Mouse (Mus musculus) thymus, adult 2 months (tissue): Measurements from ENCODE around the gene Olfr522. TPM values are rescaled to one million over a fixed set of nuclear protein-coding genes. Genes with fewer than 3 reads are reported as not detected.

Experiments
- DNase-seq: peaks from one replicate; pipeline ENCODE4 v3.0.0; 2021
- H3K27ac ChIP-seq: fragments of 200-500 bp; 2 replicates; pipeline ENCODE4 v1.5.1; 2012; ENCODE audit warnings: low read length, control low read depth; ENCODE audit not compliant: control insufficient read depth, insufficient read depth
- H3K27me3 ChIP-seq: fragments of 200-500 bp; 2 replicates; pipeline ENCODE4 v1.6.1; 2012; ENCODE audit warnings: mild to moderate bottlenecking, low read length, moderate library complexity, mixed read lengths; ENCODE audit not compliant: control insufficient read depth, insufficient read depth
- H3K36me3 ChIP-seq: fragments of 200-500 bp; 2 replicates; pipeline ENCODE4 v1.6.1; 2012; ENCODE audit warnings: mild to moderate bottlenecking, low read length, moderate library complexity; ENCODE audit not compliant: control insufficient read depth, insufficient read depth
- H3K4me1 ChIP-seq: fragments of 200-500 bp; replicated peaks from 2 replicates; pipeline ENCODE4 v1.6.1; 2012; ENCODE audit warnings: low read length; ENCODE audit not compliant: control insufficient read depth, insufficient read depth
- H3K4me3 ChIP-seq: fragments of 200-500 bp; 2 replicates; pipeline ENCODE4 v1.5.1; 2012; ENCODE audit warnings: mild to moderate bottlenecking, low read length, control low read depth, moderate library complexity; ENCODE audit not compliant: control insufficient read depth, insufficient read depth
- CTCF ChIP-seq: fragments of 200-500 bp; IDR thresholded peaks from 2 replicates; pipeline ENCODE4 v1.5.1; 2012; ENCODE audit warnings: mild to moderate bottlenecking, control low read depth, low read length, moderate library complexity, borderline replicate concordance; ENCODE audit not compliant: control insufficient read depth, poor library complexity, insufficient read depth; ENCODE audit errors: extremely low read depth
- POLR2A ChIP-seq: fragments of 200-500 bp; IDR thresholded peaks from 2 replicates; pipeline ENCODE4 v1.6.1; 2012; ENCODE audit warnings: mild to moderate bottlenecking, low read length, control low read depth, moderate library complexity; ENCODE audit not compliant: control insufficient read depth, poor library complexity, insufficient read depth; ENCODE audit errors: extremely low read depth
- WGBS: fragments of 180-500 bp; shearing (Covaris S2); methylation state at CpG from one replicate; pipeline ENCODE4 v1.1.7; 2018; 5-methylcytosine and 5-hydroxymethylcytosine counted together
- polyA plus RNA-seq: library from polyadenylated mRNA; depleted of rRNA; stranded (reverse); fragments of >200 nt; gene quantifications from 2 replicates; pipeline ENCODE4 v1.2.3, GENCODE M21; 2012; rRNA removed

Gene Olfr522
- polyA plus RNA-seq, 1 experiment: not detected

GRCm38 (mm10) chr7:140116329-140117054 is 48.1 kb downstream of the Olfr522 start, which contains the start of gene Echs1:
Gene Echs1 (minus strand): TSS chr7:140116476.
- DNase-seq: peak; percentile 88
- Histone ChIP-seq H3K4me3 (peak within 1 kb of the TSS; percentile 85), H3K27ac (no peak within 1 kb of the TSS), H3K36me3 (no peaks in the 10 kb centered on the region; the same call in 1 of the 2 replicates), H3K4me1 (peaks cover 6% of the 10 kb centered on the region), H3K27me3 (no peaks in the 10 kb centered on the region)
- no peak for TF ChIP-seq CTCF
- peak; percentile 69 for TF ChIP-seq POLR2A
- WGBS: 5% methylated on average over 28 of the region's 28 CpGs

DNA sequence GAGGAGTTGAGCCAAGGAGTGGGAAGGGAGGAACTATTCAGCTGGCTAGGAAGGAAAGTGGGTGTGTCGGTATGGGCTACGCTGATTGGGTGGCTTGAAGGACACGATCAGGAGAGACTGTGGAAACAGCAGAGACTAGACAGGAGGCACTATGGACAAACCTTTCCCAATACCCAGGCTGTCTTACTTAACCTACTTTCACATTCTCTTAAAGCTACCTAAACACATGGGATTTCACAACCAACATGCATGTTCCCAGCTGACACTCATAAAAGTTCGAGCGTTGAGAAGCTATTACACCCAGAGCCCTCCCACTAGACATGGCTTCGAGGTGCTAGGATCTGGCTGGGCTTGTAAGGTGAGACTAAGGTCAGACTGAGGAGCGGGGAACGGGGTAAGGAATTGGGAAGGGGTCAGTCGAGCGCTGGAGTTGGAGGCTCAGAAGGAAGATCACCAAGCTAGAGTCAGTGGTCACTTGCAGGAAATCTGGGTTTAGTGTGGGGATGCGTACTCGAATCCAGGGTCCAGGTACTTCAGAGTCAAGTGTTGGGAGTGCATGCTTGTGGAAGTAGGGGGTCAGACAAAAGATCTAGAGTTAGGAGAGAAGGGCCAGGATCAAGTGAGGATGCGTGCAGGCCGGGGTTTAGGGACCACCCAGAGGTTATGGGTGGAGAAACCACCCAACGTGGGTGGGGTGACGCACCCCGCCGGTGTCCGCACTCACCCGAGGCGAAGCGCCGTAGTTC is 48.8 kb downstream of the Olfr522 start, which contains the start of gene Paox:
Gene Paox, plus strand, starts transcription at position 217 of the 746 bp plus-strand sequence.
- peak; percentile 12 for DNase-seq
- Histone ChIP-seq H3K27me3 (no peaks in the 10 kb centered on the region), H3K27ac (no peak within 1 kb of the TSS), H3K4me3 (peak within 1 kb of the TSS; percentile 85), H3K4me1 (peaks cover 6% of the 10 kb centered on the region), H3K36me3 (no peaks in the 10 kb centered on the region; the same call in none of the 2 replicates)
- TF ChIP-seq CTCF (0 out of 2 replicates have a peak, but pooled peaks have one; percentile 6), POLR2A (no peak)
- WGBS: 2% methylated on average over 23 of the region's 23 CpGs

- H3K27ac ChIP-seq: no peak overlapping the region
- peaks cover 6% of the 10 kb centered on the region for H3K4me1 ChIP-seq
- peaks cover 10% of the 10 kb centered on the region for H3K36me3 ChIP-seq
- no peak for TF ChIP-seq POLR2A
- no peak for TF ChIP-seq CTCF
- 80% methylated on average over 3 of the region's 3 CpGs for WGBS
- H3K27me3 ChIP-seq: no peaks in the 10 kb centered on the region
- no peak for DNase-seq
- H3K4me3 ChIP-seq: no peak overlapping the region
Observed at GRCm38 (mm10) chr7:140111943-140112342, 52.6 kb downstream of the Olfr522 start.

Other genes starting within 250 kb of the Olfr522 start
- gene Utf1, start 221.0 kb downstream of the Olfr522 start, polyA plus RNA-seq: 13.8 and 14.2 TPM in 2 replicates
- gene 6430531B16Rik, start 186.0 kb downstream of the Olfr522 start, polyA plus RNA-seq: 0.73 and 0.84 TPM in 2 replicates
- 36.0 and 37.6 TPM in 2 replicates for gene Adam8, start 172.2 kb downstream of the Olfr522 start, polyA plus RNA-seq
- gene Zfp511, start 128.4 kb downstream of the Olfr522 start, polyA plus RNA-seq: 123 and 143 TPM in 2 replicates
- 39.7 and 40.6 TPM in 2 replicates for gene Tubgcp2, start 128.1 kb downstream of the Olfr522 start, polyA plus RNA-seq
- gene Msx3, start 115.7 kb downstream of the Olfr522 start, polyA plus RNA-seq: 1.4 TPM in 2 replicates
- 0.14 and 0.44 TPM in 2 replicates for gene Caly, start 82.2 kb downstream of the Olfr522 start, polyA plus RNA-seq
- 2.4 and 5.2 TPM in 2 replicates for gene Prap1, start 71.4 kb downstream of the Olfr522 start, polyA plus RNA-seq
- gene Fuom, start 62.3 kb downstream of the Olfr522 start, polyA plus RNA-seq: 28.1 and 34.8 TPM in 2 replicates
- 15.3 and 18.0 TPM in 2 replicates for gene Paox, start 49.0 kb downstream of the Olfr522 start, polyA plus RNA-seq
- gene Echs1, start 48.3 kb downstream of the Olfr522 start, polyA plus RNA-seq: 60.9 and 65.6 TPM in 2 replicates
- 36.0 and 39.0 TPM in 2 replicates for gene Mtg1, start 27.2 kb downstream of the Olfr522 start, polyA plus RNA-seq
- 0.18 and 0.31 TPM in 2 replicates for gene Sprn, start 9.9 kb downstream of the Olfr522 start, polyA plus RNA-seq
- gene Olfr523, start 8.5 kb upstream of the Olfr522 start, polyA plus RNA-seq: 0.41 and 1.0 TPM in 2 replicates
- gene Olfr524, start 41.2 kb upstream of the Olfr522 start, polyA plus RNA-seq: 2.3 and 2.6 TPM in 2 replicates
- 6.0 and 6.1 TPM in 2 replicates for gene Cd163l1, start 53.5 kb upstream of the Olfr522 start, polyA plus RNA-seq
- 21.4 and 23.9 TPM in 2 replicates for gene 5830411N06Rik, start 82.5 kb upstream of the Olfr522 start, polyA plus RNA-seq
- gene Olfr525, start 156.1 kb upstream of the Olfr522 start, polyA plus RNA-seq: 0.03 and 0.16 TPM in 2 replicates
- gene Olfr527, start 169.3 kb upstream of the Olfr522 start, polyA plus RNA-seq: 0.18 TPM in 1 of 2 replicates, not detected in the other
- gene Olfr60, start 196.9 kb upstream of the Olfr522 start, polyA plus RNA-seq: 0.38 and 0.75 TPM in 2 replicates
- gene Olfr530, start 211.6 kb upstream of the Olfr522 start, polyA plus RNA-seq: 0.39 and 0.43 TPM in 2 replicates
- 0.06 TPM in 1 of 2 replicates, not detected in the other for gene Olfr531, start 238.2 kb upstream of the Olfr522 start, polyA plus RNA-seq